23 mouse cellular contexts compared by ENCODE assay signal in genomic region chr6:33542712-33543111, GRCm38 (mm10).
DNase-seq lines count a peak whose midpoint lies in the region; ATAC-seq and TF ChIP-seq lines count a peak whose summit lies in the region.
"Had no signal": no experiment of that assay in that cellular context is flagged by ENCODE, and none has a peak within 500 bp of the region (broad histone marks: within the 10 kb centered on the region; RNA-seq: fewer than 3 reads in every experiment).

No protein-coding gene starts in this region.

- WGBS in forebrain, postnatal 0 days: 58% methylated on average over 6 of the region's 6 CpGs
- 86% methylated on average over 6 of the region's 6 CpGs for WGBS in forebrain, embryonic 13.5 days

- no peaks in the 10 kb centered on the region for H3K4me1 ChIP-seq in forebrain, postnatal 0 days (ENCODE audit: insufficient read depth)
- H3K4me1 ChIP-seq in forebrain, embryonic 13.5 days: no peaks in the 10 kb centered on the region
- H3K4me1 ChIP-seq: embryonic facial prominence, embryonic 13.5 days; heart, embryonic 13.5 days; hindbrain, embryonic 12.5 days had no signal

- DNase-seq in forebrain, postnatal 0 days: peak; percentile 43
- DNase-seq in left cerebral cortex, adult 2 months (ENCODE audit: extremely low spot score in 1 of 2, low spot score in 2 of 2): no peak
- DNase-seq in left cerebral cortex, postnatal 10 days (ENCODE audit: extremely low spot score in 1 of 2, low spot score in 2 of 2): no peak
- DNase-seq in adipocyte (ENCODE audit: low spot score): peak; percentile 44
- DNase-seq in fibroblast of lung, adult 2 months (ENCODE audit: low read depth): peak; percentile 66
- DNase-seq in cerebellum, adult 8-10 months: no peak
- DNase-seq: adrenal gland, adult 8-10 months; adrenal gland, postnatal 36 days; cerebellum, adult 11-12 months; cerebellum, adult 9-11 months; cerebellum, postnatal 36 days; gastrocnemius, adult 2 months; gastrocnemius, postnatal 25 days; heart, adult 11 months; heart, postnatal 36 days had no signal

- no peaks in the 10 kb centered on the region for H3K36me3 ChIP-seq in forebrain, postnatal 0 days (ENCODE audit: insufficient read depth)
- no peaks in the 10 kb centered on the region for H3K36me3 ChIP-seq in forebrain, embryonic 13.5 days (ENCODE audit: poor library complexity, severe bottlenecking)
- H3K36me3 ChIP-seq: embryonic facial prominence, embryonic 13.5 days; heart, embryonic 13.5 days; hindbrain, embryonic 12.5 days had no signal

- peak overlapping the region; percentile 57 for H3K27ac ChIP-seq in forebrain, postnatal 0 days (ENCODE audit: low read depth, low read length)
- H3K27ac ChIP-seq in forebrain, embryonic 13.5 days: no peak overlapping the region
- H3K27ac ChIP-seq in left cerebral cortex, adult 2 months: peak overlapping the region; percentile 60
- H3K27ac ChIP-seq: embryonic facial prominence, embryonic 13.5 days; gastrocnemius, adult 2 months; heart, embryonic 13.5 days; hindbrain, embryonic 12.5 days had no signal

- no peak for TF ChIP-seq CTCF in forebrain, postnatal 0 days (IDR thresholded peaks at IDR 0.05; ENCODE audit: low read depth)
- TF ChIP-seq CTCF in left cerebral cortex, adult 2 months (IDR thresholded peaks at IDR 0.05): no peak

- H3K9me3 ChIP-seq in forebrain, postnatal 0 days (ENCODE audit: low read length): no peaks in the 10 kb centered on the region
- H3K9me3 ChIP-seq in forebrain, embryonic 13.5 days (replicated peaks): no peaks in the 10 kb centered on the region
- H3K9me3 ChIP-seq: embryonic facial prominence, embryonic 13.5 days; hindbrain, embryonic 12.5 days had no signal

- intact Hi-C loops in left cerebral cortex, adult 2 months (cut with DNase I): no loop called here
- intact Hi-C loops in left cerebral cortex, postnatal 10 days (cut with DNase I): no loop called here

- ATAC-seq in forebrain, postnatal 0 days: peak; percentile 75
- no peak for ATAC-seq in forebrain, embryonic 13.5 days
- ATAC-seq: hindbrain, embryonic 16.5 days; inflammation-experienced regulatory T-cells, adult 6 months; intestine, postnatal 0 days had no signal

- H3K4me2 ChIP-seq in forebrain, postnatal 0 days (ENCODE audit: low read depth): no peak overlapping the region
- H3K4me2 ChIP-seq in forebrain, embryonic 13.5 days: no peak overlapping the region
- H3K4me2 ChIP-seq: embryonic facial prominence, embryonic 13.5 days; heart, embryonic 13.5 days; hindbrain, embryonic 12.5 days had no signal

- H3K4me3 ChIP-seq in forebrain, postnatal 0 days (ENCODE audit: low read depth, low read length): no peak overlapping the region
- no peak overlapping the region for H3K4me3 ChIP-seq in forebrain, embryonic 13.5 days
- no peak overlapping the region for H3K4me3 ChIP-seq in left cerebral cortex, adult 2 months
- H3K4me3 ChIP-seq: embryonic facial prominence, embryonic 13.5 days; gastrocnemius, adult 2 months; heart, embryonic 13.5 days; hindbrain, embryonic 12.5 days had no signal

- H3K27me3 ChIP-seq in forebrain, postnatal 0 days (ENCODE audit: insufficient read depth, low read length): no peaks in the 10 kb centered on the region
- no peaks in the 10 kb centered on the region for H3K27me3 ChIP-seq in forebrain, embryonic 13.5 days
- H3K27me3 ChIP-seq: CH12.LX; embryonic facial prominence, embryonic 13.5 days; heart, embryonic 13.5 days; hindbrain, embryonic 12.5 days had no signal

- H3K9ac ChIP-seq in forebrain, postnatal 0 days: no peak overlapping the region
- H3K9ac ChIP-seq in forebrain, embryonic 13.5 days: no peak overlapping the region
- H3K9ac ChIP-seq: embryonic facial prominence, embryonic 13.5 days; heart, embryonic 13.5 days; hindbrain, embryonic 12.5 days had no signal

Comparison
In these comparisons a context has a peak if more than half of its experiments do, and no peak if none do; other contexts are left out.
1. DNase-seq: peak in forebrain, postnatal 0 days (single experiment), adipocyte (single experiment) and fibroblast of lung, adult 2 months (single experiment); none in left cerebral cortex, adult 2 months (0 of 2), left cerebral cortex, postnatal 10 days (0 of 2) and cerebellum, adult 8-10 months (single experiment).